Mouse (Mus musculus) intestine, embryonic 14.5 days (tissue): ENCODE data around the gene Mesd. TPM values are rescaled to one million over a fixed set of nuclear protein-coding genes. Genes with fewer than 3 reads are reported as not detected.

Experiments used
- ATAC-seq: fragments of 200-750 bp; cut with Nextera tagmentation; replicated peaks from 2 replicates; pipeline ENCODE4 v1.8.0; 2017; ENCODE audit warnings: low read depth, moderate number of reproducible peaks, moderate TSS enrichment, moderate library complexity; ENCODE audit not compliant: low FRiP score, low TSS enrichment
- DNase-seq: peaks from one replicate; pipeline ENCODE4 v3.0.0-alpha.2; 2018; ENCODE audit warnings: low spot score
- H3K27ac ChIP-seq: fragments of 300-500 bp; sonication (generic); 2 replicates; pipeline ENCODE4 v1.5.1; 2014; ENCODE audit warnings: low read depth, mild to moderate bottlenecking, control low read depth
- H3K27me3 ChIP-seq: fragments of 300-500 bp; sonication (generic); replicated peaks from 2 replicates; pipeline ENCODE4 v1.6.1; 2014; ENCODE audit warnings: low read length, control low read depth; ENCODE audit not compliant: control insufficient read depth, insufficient read depth
- H3K36me3 ChIP-seq: fragments of 300-500 bp; sonication (generic); 2 replicates; pipeline ENCODE4 v1.6.1; 2014; ENCODE audit warnings: low read length, control low read depth; ENCODE audit not compliant: control insufficient read depth, insufficient read depth
- H3K4me1 ChIP-seq: fragments of 300-500 bp; sonication (generic); replicated peaks from 2 replicates; pipeline ENCODE4 v1.6.1; 2014; ENCODE audit warnings: low read length, control low read depth, mixed read lengths; ENCODE audit not compliant: control insufficient read depth, insufficient read depth
- H3K4me2 ChIP-seq: fragments of 300-500 bp; sonication (generic); 2 replicates; pipeline ENCODE4 v1.6.1; 2014; ENCODE audit warnings: low read length
- H3K4me3 ChIP-seq: fragments of 300-500 bp; sonication (generic); 2 replicates; pipeline ENCODE4 v1.5.1; 2014; ENCODE audit warnings: low read depth, low read length, control low read depth, mixed read lengths
- H3K9ac ChIP-seq: fragments of 300-500 bp; sonication (generic); 2 replicates; pipeline ENCODE4 v1.6.1; 2014; ENCODE audit warnings: mild to moderate bottlenecking, low read length
- H3K9me3 ChIP-seq: fragments of 300-500 bp; sonication (generic); 2 replicates; pipeline ENCODE4 v1.6.1; 2016; ENCODE audit warnings: low read length, control low read depth; ENCODE audit not compliant: control insufficient read depth
- WGBS: fragments of 180-500 bp; shearing (Covaris S2); extraction: QIAGEN DNeasy Blood & Tissue Kit; methylation state at CpG from one replicate; pipeline ENCODE4 v1.1.7; 2014; 5-methylcytosine and 5-hydroxymethylcytosine counted together
- polyA plus RNA-seq: library from polyadenylated mRNA; unstranded; fragments of >200 nt; fragmentation: Nextera tagmentation; extraction: Ambion mirVana; gene quantifications from 2 replicates; pipeline ENCODE4 v1.2.1, GENCODE M21; 2014

Mesd gene
- polyA plus RNA-seq, 1 experiment from 2014 or later: 84.5 TPM

GRCm38 (mm10) chr7:83920241-83920640 lies 36.0 kb downstream of the Mesd start:
- 78% methylated on average over 4 of the region's 4 CpGs for WGBS
- no peaks in the 10 kb centered on the region for H3K4me1 ChIP-seq
- H3K27ac ChIP-seq: no peak overlapping the region
- no peak overlapping the region for H3K4me3 ChIP-seq
- no peak overlapping the region for H3K4me2 ChIP-seq
- no peak overlapping the region for H3K9ac ChIP-seq
- H3K9me3 ChIP-seq: no peaks in the 10 kb centered on the region
- ATAC-seq (no peak), DNase-seq (no peak)
- no peaks in the 10 kb centered on the region for H3K36me3 ChIP-seq
- no peaks in the 10 kb centered on the region for H3K27me3 ChIP-seq

DNA sequence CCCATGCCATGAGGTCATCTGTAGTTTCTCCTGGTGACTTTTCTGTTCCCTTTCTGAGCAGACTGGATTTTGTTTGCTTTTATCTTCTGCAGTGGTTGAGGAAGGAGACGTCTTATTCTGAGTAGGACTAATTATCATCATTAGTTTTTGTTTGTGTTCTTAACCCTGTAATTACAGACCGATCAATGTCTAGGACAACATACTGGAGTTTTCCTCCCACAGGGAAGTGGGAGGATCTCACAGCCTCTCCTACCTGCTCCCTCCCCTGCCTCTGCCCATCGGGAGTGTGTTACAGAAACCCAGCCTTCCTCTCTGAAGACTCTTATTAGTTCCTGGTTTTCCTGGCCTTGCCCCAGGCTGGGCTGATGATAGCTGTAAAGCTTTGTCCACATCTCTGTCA lies 37.4 kb downstream of the Mesd start:
- 42% methylated on average over 3 of the region's 3 CpGs for WGBS

GRCm38 (mm10) chr7:83939017-83939721 lies 54.9 kb downstream of the Mesd start:
- Histone ChIP-seq H3K27me3 (no peaks in the 10 kb centered on the region), H3K36me3 (no peaks in the 10 kb centered on the region), H3K4me3 (no peak overlapping the region), H3K27ac (peak overlapping the region; percentile 63), H3K4me2 (no peak overlapping the region), H3K4me1 (peaks cover 4% of the 10 kb centered on the region; the same call in 1 of the 2 replicates), H3K9me3 (no peaks in the 10 kb centered on the region), H3K9ac (no peak overlapping the region)
- 71% methylated on average over 3 of the region's 3 CpGs for WGBS
- DNase-seq: no peak
- no peak for ATAC-seq

More for the DNA sequence above, 37.4 kb downstream of the Mesd start:
- Histone ChIP-seq H3K4me2 (no peak overlapping the region), H3K9me3 (no peaks in the 10 kb centered on the region), H3K27ac (no peak overlapping the region), H3K27me3 (no peaks in the 10 kb centered on the region), H3K4me3 (no peak overlapping the region), H3K9ac (no peak overlapping the region), H3K4me1 (no peaks in the 10 kb centered on the region), H3K36me3 (no peaks in the 10 kb centered on the region)
- ATAC-seq (no peak), DNase-seq (no peak)

- 48% methylated on average over 2 of the region's 2 CpGs for WGBS
- H3K27ac ChIP-seq: peak overlapping the region; percentile 63
- H3K4me2 ChIP-seq: no peak overlapping the region
- ATAC-seq (peak; percentile 63; the same call in 1 of the 2 replicates), DNase-seq (peak; percentile 70)
- H3K9ac ChIP-seq: no peak overlapping the region
- peaks cover 4% of the 10 kb centered on the region; the same call in 1 of the 2 replicates for H3K4me1 ChIP-seq
- no peaks in the 10 kb centered on the region for H3K9me3 ChIP-seq
- no peak overlapping the region for H3K4me3 ChIP-seq
- no peaks in the 10 kb centered on the region for H3K27me3 ChIP-seq
- no peaks in the 10 kb centered on the region for H3K36me3 ChIP-seq
Measured at GRCm38 (mm10) chr7:83940136-83940535, 55.9 kb downstream of the Mesd start.

GRCm38 (mm10) chr7:83941701-83942101 lies 57.4 kb downstream of the Mesd start:
- no peaks in the 10 kb centered on the region for H3K27me3 ChIP-seq
- ATAC-seq (no peak), DNase-seq (no peak)
- H3K4me2 ChIP-seq: no peak overlapping the region
- no peak overlapping the region for H3K9ac ChIP-seq
- no peak overlapping the region for H3K4me3 ChIP-seq
- H3K4me1 ChIP-seq: peaks cover 4% of the 10 kb centered on the region; the same call in 1 of the 2 replicates
- WGBS: 86% methylated on average over 8 of the region's 8 CpGs
- H3K27ac ChIP-seq: no peak overlapping the region
- H3K9me3 ChIP-seq: no peaks in the 10 kb centered on the region
- H3K36me3 ChIP-seq: no peaks in the 10 kb centered on the region

DNA sequence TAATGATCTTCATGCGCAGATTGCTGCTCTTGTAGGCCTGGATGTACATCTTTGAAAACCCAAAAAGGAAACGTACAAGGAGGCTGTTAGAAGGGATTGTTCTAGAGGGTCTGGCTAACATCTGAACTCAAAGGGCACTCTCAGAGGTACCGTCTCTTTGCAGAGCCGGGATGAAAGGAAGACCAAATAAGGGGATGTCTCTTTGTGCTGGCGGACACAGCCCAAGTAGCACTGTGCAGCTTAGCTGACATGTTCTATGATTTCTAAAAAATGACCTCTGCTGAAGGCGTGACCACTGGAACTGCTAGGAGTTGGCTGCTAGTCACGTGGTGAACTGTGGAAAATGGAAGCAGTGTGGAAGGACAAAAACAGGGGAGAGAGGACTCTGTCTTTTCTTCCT lies 64.5 kb downstream of the Mesd start:
- WGBS: 47% methylated on average over 7 of the region's 7 CpGs
- Histone ChIP-seq H3K9ac (no peak overlapping the region), H3K27ac (peak overlapping the region; percentile 80), H3K27me3 (no peaks in the 10 kb centered on the region), H3K4me3 (no peak overlapping the region), H3K4me2 (no peak overlapping the region), H3K36me3 (no peaks in the 10 kb centered on the region), H3K4me1 (no peaks in the 10 kb centered on the region), H3K9me3 (no peaks in the 10 kb centered on the region)
- peak; percentile 75; the same call in 1 of the 2 replicates for ATAC-seq
- no peak for DNase-seq

DNA sequence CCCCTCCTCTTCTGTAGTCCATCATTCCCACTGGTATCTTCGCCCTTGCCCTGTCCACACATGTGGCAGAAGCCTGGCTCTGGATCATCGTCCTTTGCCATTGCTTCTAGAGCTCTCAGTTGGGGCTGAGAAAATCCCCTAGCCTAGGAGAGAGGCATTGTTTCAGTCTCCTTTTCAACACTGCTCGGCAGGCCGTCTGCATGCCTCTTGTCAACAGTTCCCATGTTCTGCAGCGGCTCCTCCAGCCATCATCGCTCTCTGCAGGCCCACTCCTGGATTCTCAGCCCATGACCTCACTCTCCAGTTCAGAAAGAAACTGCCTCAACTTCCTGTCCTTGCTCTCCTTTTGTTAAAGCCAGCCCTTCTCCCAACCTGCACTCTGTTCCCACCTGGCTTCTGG lies 65.4 kb downstream of the Mesd start:
- 80% methylated on average over 6 of the region's 6 CpGs for WGBS
- Histone ChIP-seq H3K36me3 (no peaks in the 10 kb centered on the region), H3K4me2 (no peak overlapping the region), H3K27ac (peak overlapping the region; percentile 80; the same call in 1 of the 2 replicates), H3K9ac (no peak overlapping the region), H3K4me1 (no peaks in the 10 kb centered on the region), H3K4me3 (no peak overlapping the region), H3K9me3 (no peaks in the 10 kb centered on the region), H3K27me3 (no peaks in the 10 kb centered on the region)
- ATAC-seq (no peak), DNase-seq (no peak)
